Mouse (Mus musculus) hindbrain, embryonic 14.5 days (tissue): Measurements from ENCODE around the gene Pim2. TPM values are rescaled to one million over a fixed set of nuclear protein-coding genes. Genes with fewer than 3 reads are reported as not detected.

Experiments used
- ATAC-seq: fragments of 200-750 bp; cut with Nextera tagmentation; 2 replicates; pipeline ENCODE4 v1.8.0; 2017; ENCODE audit warnings: moderate number of reproducible peaks, mild to moderate bottlenecking, moderate TSS enrichment, moderate library complexity; ENCODE audit not compliant: low FRiP score
- DNase-seq: peaks from one replicate; pipeline ENCODE4 v3.0.0-alpha.2; 2015; ENCODE audit warnings: low spot score
- H3K27ac ChIP-seq: fragments of 300-500 bp; sonication (generic); 2 replicates; pipeline ENCODE4 v1.5.1; 2014; ENCODE audit warnings: mild to moderate bottlenecking, moderate library complexity
- H3K27me3 ChIP-seq: fragments of 300-500 bp; sonication (generic); 2 replicates; pipeline ENCODE4 v1.6.1; 2014; ENCODE audit warnings: mild to moderate bottlenecking, low read length, mixed read lengths; ENCODE audit not compliant: control insufficient read depth, insufficient read depth
- H3K36me3 ChIP-seq: fragments of 300-500 bp; sonication (generic); replicated peaks from 2 replicates; pipeline ENCODE4 v1.6.1; 2014; ENCODE audit not compliant: control insufficient read depth, insufficient read depth
- H3K4me1 ChIP-seq: fragments of 300-500 bp; sonication (generic); replicated peaks from 2 replicates; pipeline ENCODE4 v1.6.1; 2014; ENCODE audit warnings: antibody characterized with exemption, low read length, mixed read lengths; ENCODE audit not compliant: control insufficient read depth, insufficient read depth
- H3K4me2 ChIP-seq: fragments of 300-500 bp; sonication (generic); replicated peaks from 2 replicates; pipeline ENCODE4 v1.6.1; 2014; ENCODE audit warnings: mild to moderate bottlenecking, moderate library complexity
- H3K4me3 ChIP-seq: fragments of 300-500 bp; sonication (generic); replicated peaks from 2 replicates; pipeline ENCODE4 v1.5.1; 2014; ENCODE audit warnings: mild to moderate bottlenecking, low read length
- H3K9ac ChIP-seq: fragments of 300-500 bp; sonication (generic); 2 replicates; pipeline ENCODE4 v1.6.1; 2014
- H3K9me3 ChIP-seq: fragments of 300-500 bp; sonication (generic); 2 replicates; pipeline ENCODE4 v1.6.1; 2016; ENCODE audit warnings: low read length; ENCODE audit not compliant: control insufficient read depth
- WGBS: fragments of 180-500 bp; shearing (Covaris S2); extraction: QIAGEN DNeasy Blood & Tissue Kit; methylation state at CpG from one replicate; pipeline ENCODE4 v1.1.7; 2014; 5-methylcytosine and 5-hydroxymethylcytosine counted together
- polyA plus RNA-seq: library from polyadenylated mRNA; unstranded; fragments of >200 nt; fragmentation: Nextera tagmentation; extraction: Ambion mirVana; gene quantifications from 2 replicates; pipeline ENCODE4 v1.2.1, GENCODE M21; 2014

The Pim2 gene
- polyA plus RNA-seq, 1 experiment from 2014 or later: 21.3 TPM

GRCm38 (mm10) chrX:7919601-7920383 lies 41.7 kb downstream of the Pim2 start, which contains the start of gene Pcsk1n:
TSS of gene Pcsk1n (plus strand) at chrX:7919822.
- Histone ChIP-seq H3K27ac (peak within 1 kb of the TSS; percentile 80), H3K4me3 (peak within 1 kb of the TSS; percentile 51), H3K27me3 (no peaks in the 10 kb centered on the region), H3K36me3 (peaks cover 18% of the 10 kb centered on the region), H3K9ac (peak within 1 kb of the TSS; percentile 76), H3K4me2 (peak within 1 kb of the TSS; percentile 68), H3K4me1 (0 out of 2 replicates have a peak, but pooled peaks cover 18% of the 10 kb centered on the region), H3K9me3 (no peaks in the 10 kb centered on the region)
- peak; percentile 72 for DNase-seq
- 22% methylated on average over 34 of the region's 40 CpGs for WGBS
- ATAC-seq: peak; percentile 91

GRCm38 (mm10) chrX:7922032-7922431 lies 44.0 kb downstream of the Pim2 start:
- Histone ChIP-seq H3K4me1 (0 out of 2 replicates have a peak, but pooled peaks cover 18% of the 10 kb centered on the region), H3K4me3 (peak overlapping the region; percentile 51), H3K9me3 (no peaks in the 10 kb centered on the region), H3K27ac (peak overlapping the region; percentile 43; the same call in 1 of the 2 replicates), H3K27me3 (0 out of 2 replicates have a peak, but pooled peaks cover 11% of the 10 kb centered on the region), H3K36me3 (peaks cover 19% of the 10 kb centered on the region), H3K9ac (peak overlapping the region; percentile 76), H3K4me2 (peak overlapping the region; percentile 68)
- 16% methylated on average over 35 of the region's 48 CpGs for WGBS
- ATAC-seq (no peak), DNase-seq (no peak)

- Histone ChIP-seq H3K4me3 (no peak overlapping the region), H3K4me2 (no peak overlapping the region), H3K27me3 (0 out of 2 replicates have a peak, but pooled peaks cover 13% of the 10 kb centered on the region), H3K9me3 (no peaks in the 10 kb centered on the region), H3K36me3 (peaks cover 20% of the 10 kb centered on the region), H3K27ac (no peak overlapping the region), H3K9ac (no peak overlapping the region), H3K4me1 (0 out of 2 replicates have a peak, but pooled peaks cover 12% of the 10 kb centered on the region)
- ATAC-seq (no peak), DNase-seq (no peak)
- WGBS: 83% methylated on average over 6 of the region's 6 CpGs
Observed at GRCm38 (mm10) chrX:7926266-7926665, 48.2 kb downstream of the Pim2 start.

- H3K9me3 ChIP-seq: no peaks in the 10 kb centered on the region
- no peak overlapping the region for H3K4me2 ChIP-seq
- H3K4me1 ChIP-seq: 0 out of 2 replicates have a peak, but pooled peaks cover 12% of the 10 kb centered on the region
- ATAC-seq (no peak), DNase-seq (no peak)
- H3K27me3 ChIP-seq: 0 out of 2 replicates have a peak, but pooled peaks cover 13% of the 10 kb centered on the region
- no peak overlapping the region for H3K4me3 ChIP-seq
- 25% methylated on average over 10 of the region's 10 CpGs for WGBS
- H3K36me3 ChIP-seq: peaks cover 29% of the 10 kb centered on the region
- no peak overlapping the region for H3K9ac ChIP-seq
- H3K27ac ChIP-seq: no peak overlapping the region
Observed at GRCm38 (mm10) chrX:7927116-7927515, 49.1 kb downstream of the Pim2 start.

GRCm38 (mm10) chrX:7928270-7928790 lies 50.3 kb downstream of the Pim2 start, which contains the start of gene Eras:
TSS of gene Eras (minus strand) at chrX:7928607.
- no peaks in the 10 kb centered on the region for H3K9me3 ChIP-seq
- H3K4me2 ChIP-seq: no peak within 1 kb of the TSS
- no peak within 1 kb of the TSS for H3K4me3 ChIP-seq
- H3K4me1 ChIP-seq: 0 out of 2 replicates have a peak, but pooled peaks cover 2% of the 10 kb centered on the region
- ATAC-seq: no peak
- H3K27ac ChIP-seq: no peak within 1 kb of the TSS
- H3K27me3 ChIP-seq: 0 out of 2 replicates have a peak, but pooled peaks cover 13% of the 10 kb centered on the region
- no peak for DNase-seq
- H3K36me3 ChIP-seq: peaks cover 27% of the 10 kb centered on the region
- no peak within 1 kb of the TSS for H3K9ac ChIP-seq
- 12% methylated on average over 18 of the region's 19 CpGs for WGBS

Other genes starting within 250 kb of the Pim2 start
- gene Syp, start 239.8 kb upstream of the Pim2 start, polyA plus RNA-seq: 106 and 109 TPM in 2 replicates
- gene Prickle3, start 221.0 kb upstream of the Pim2 start, polyA plus RNA-seq: 1.2 and 1.5 TPM in 2 replicates
- 21.2 and 23.5 TPM in 2 replicates for gene Plp2, start 206.9 kb upstream of the Pim2 start, polyA plus RNA-seq
- gene Magix, start 197.0 kb upstream of the Pim2 start, polyA plus RNA-seq: not detected in 2 replicates
- 46.1 and 52.1 TPM in 2 replicates for gene Gpkow, start 181.1 kb upstream of the Pim2 start, polyA plus RNA-seq
- gene Wdr45, start 163.9 kb upstream of the Pim2 start, polyA plus RNA-seq: 20.6 and 21.9 TPM in 2 replicates
- gene Gm45208, start 156.0 kb upstream of the Pim2 start, polyA plus RNA-seq: 0.53 TPM in 1 of 2 replicates, not detected in the other
- gene Praf2, start 149.8 kb upstream of the Pim2 start, polyA plus RNA-seq: 129 and 139 TPM in 2 replicates
- 61.4 and 65.0 TPM in 2 replicates for gene Ccdc120, start 127.4 kb upstream of the Pim2 start, polyA plus RNA-seq
- gene Tfe3, start 115.7 kb upstream of the Pim2 start, polyA plus RNA-seq: 18.6 and 20.9 TPM in 2 replicates
- gene Gripap1, start 88.5 kb upstream of the Pim2 start, polyA plus RNA-seq: 50.5 and 56.8 TPM in 2 replicates
- gene Kcnd1, start 56.0 kb upstream of the Pim2 start, polyA plus RNA-seq: 4.1 and 5.0 TPM in 2 replicates
- gene Otud5, start 36.9 kb upstream of the Pim2 start, polyA plus RNA-seq: 29.3 and 30.8 TPM in 2 replicates
- gene Slc35a2, start 5.8 kb downstream of the Pim2 start, polyA plus RNA-seq: 23.9 and 28.1 TPM in 2 replicates
- 178 and 180 TPM in 2 replicates for gene Pqbp1, start 21.0 kb downstream of the Pim2 start, polyA plus RNA-seq
- gene Timm17b, start 21.1 kb downstream of the Pim2 start, polyA plus RNA-seq: 158 and 166 TPM in 2 replicates
- not detected in 2 replicates for gene Gm10491, start 29.6 kb downstream of the Pim2 start, polyA plus RNA-seq
- gene Gm10490, start 31.3 kb downstream of the Pim2 start, polyA plus RNA-seq: not detected in 2 replicates
- gene Pcsk1n, start 41.6 kb downstream of the Pim2 start, polyA plus RNA-seq: 271 and 284 TPM in 2 replicates
- gene Eras, start 50.3 kb downstream of the Pim2 start, polyA plus RNA-seq: not detected in 2 replicates
- gene Hdac6, start 69.6 kb downstream of the Pim2 start, polyA plus RNA-seq: 59.7 and 64.4 TPM in 2 replicates
- not detected in 2 replicates for gene Gata1, start 99.8 kb downstream of the Pim2 start, polyA plus RNA-seq
- gene Glod5, start 140.2 kb downstream of the Pim2 start, polyA plus RNA-seq: 0.33 and 0.92 TPM in 2 replicates
- 36.4 and 37.9 TPM in 2 replicates for gene Suv39h1, start 196.5 kb downstream of the Pim2 start, polyA plus RNA-seq
- 0.13 and 0.32 TPM in 2 replicates for gene Was, start 212.2 kb downstream of the Pim2 start, polyA plus RNA-seq